Mouse (Mus musculus) C2C12 (cell line): ENCODE results near the gene Phlda3. TPM values are rescaled to one million over a fixed set of nuclear protein-coding genes. Genes with fewer than 3 reads are reported as not detected.

Experiments
- H3K27me3 ChIP-seq: one replicate; pipeline ENCODE4 v1.6.1; 2011; ENCODE audit not compliant: control insufficient read depth, insufficient read depth, insufficient read length
- H3K36me3 ChIP-seq: one replicate; pipeline ENCODE4 v1.6.1; 2011; ENCODE audit not compliant: control insufficient read depth, insufficient read depth
- H3K4me3 ChIP-seq: one replicate; pipeline ENCODE4 v1.5.1; 2011; ENCODE audit warnings: mild to moderate bottlenecking, control low read depth; ENCODE audit not compliant: poor library complexity, insufficient read depth, severe bottlenecking
- H3K79me2 ChIP-seq: one replicate; pipeline ENCODE4 v1.6.1; 2011; ENCODE audit not compliant: control insufficient read depth, insufficient read depth
- H3K79me3 ChIP-seq: one replicate; pipeline ENCODE4 v1.6.1; 2011; ENCODE audit warnings: low read depth, control low read depth
- H3ac ChIP-seq: one replicate; pipeline ENCODE3; 2011; ENCODE audit warnings: low read depth; ENCODE audit not compliant: control insufficient read depth, insufficient read length
- CEBPB ChIP-seq: IDR thresholded peaks from one replicate; pipeline ENCODE4 v1.6.1; 2011; ENCODE audit warnings: low read depth, mild to moderate bottlenecking, control low read depth, moderate library complexity
- CTCF ChIP-seq: IDR thresholded peaks from one replicate; pipeline ENCODE4 v1.5.1; 2011; ENCODE audit not compliant: control insufficient read depth, insufficient read depth, insufficient read length
- FOSL1 ChIP-seq: IDR thresholded peaks from one replicate; pipeline ENCODE4 v1.8.0; 2011; ENCODE audit warnings: mild to moderate bottlenecking, low read length; ENCODE audit not compliant: poor library complexity, insufficient read depth, severe bottlenecking
- MAX ChIP-seq: IDR thresholded peaks from one replicate; pipeline ENCODE4 v1.6.1; 2011; ENCODE audit warnings: mild to moderate bottlenecking, control low read depth
- MYOD1 ChIP-seq: IDR thresholded peaks from one replicate; pipeline ENCODE4 v1.6.1; 2011; ENCODE audit warnings: low read depth; ENCODE audit not compliant: control insufficient read depth, insufficient read length
- MYOG ChIP-seq: IDR thresholded peaks from one replicate; pipeline ENCODE4 v1.6.1; 2011; ENCODE audit not compliant: control insufficient read depth, insufficient read length; ENCODE audit errors: extremely low read depth
- USF1 ChIP-seq: IDR thresholded peaks from one replicate; pipeline ENCODE4 v1.6.1; 2011; ENCODE audit warnings: low read depth, mild to moderate bottlenecking, control low read depth, moderate library complexity
- polyA plus RNA-seq: library from polyadenylated mRNA; unstranded; fragments of >200 nt; fragmentation: generic; extraction: Trizol; gene quantifications from one replicate; pipeline ENCODE4 v1.2.1, GENCODE M21; 2012; ENCODE audit warnings: missing spikeins

Phlda3 gene
- polyA plus RNA-seq, 1 experiment = 318 TPM

- Histone ChIP-seq H3K79me3 (no peaks in the 10 kb centered on the region), H3K79me2 (peaks cover under 1% of the 10 kb centered on the region), H3ac (no peak overlapping the region), H3K27me3 (no peaks in the 10 kb centered on the region), H3K4me3 (no peak overlapping the region), H3K36me3 (no peaks in the 10 kb centered on the region)
- TF ChIP-seq CEBPB = no peak
- no peak for TF ChIP-seq MYOG
- TF ChIP-seq MAX = no peak
Observed at GRCm38 (mm10) chr1:135760216-135760615, 5.7 kb upstream of the Phlda3 start.

- H3K4me3 ChIP-seq = no peak overlapping the region
- no peak overlapping the region for H3ac ChIP-seq
- peaks cover under 1% of the 10 kb centered on the region for H3K36me3 ChIP-seq
- H3K79me2 ChIP-seq = peaks cover 14% of the 10 kb centered on the region
- TF ChIP-seq USF1 (no peak), FOSL1 (no peak), MYOG (no peak), CTCF (no peak), MYOD1 (no peak)
- no peaks in the 10 kb centered on the region for H3K27me3 ChIP-seq
- peaks cover 7% of the 10 kb centered on the region for H3K79me3 ChIP-seq
Observed at GRCm38 (mm10) chr1:135761728-135762127, 4.2 kb upstream of the Phlda3 start.

- H3ac ChIP-seq = no peak overlapping the region
Observed at GRCm38 (mm10) chr1:135763503-135764205, 2.3 kb upstream of the Phlda3 start.

GRCm38 (mm10) chr1:135764206-135764528, 1.8 kb upstream of the Phlda3 start:
- Histone ChIP-seq H3K79me2 (peaks cover 39% of the 10 kb centered on the region), H3K27me3 (no peaks in the 10 kb centered on the region), H3K4me3 (no peak overlapping the region), H3K36me3 (peaks cover 21% of the 10 kb centered on the region), H3ac (no peak overlapping the region), H3K79me3 (peaks cover 30% of the 10 kb centered on the region)
- TF ChIP-seq MYOD1 = no peak
- TF ChIP-seq CEBPB = no peak
- TF ChIP-seq CTCF = no peak
- no peak for TF ChIP-seq MYOG
- TF ChIP-seq USF1 = no peak
- TF ChIP-seq FOSL1 = no peak
- no peak for TF ChIP-seq MAX

More at GRCm38 (mm10) chr1:135763503-135764205, 2.3 kb upstream of the Phlda3 start:
- H3K36me3 ChIP-seq = peaks cover 16% of the 10 kb centered on the region
- no peaks in the 10 kb centered on the region for H3K27me3 ChIP-seq
- peak; percentile 84 for TF ChIP-seq USF1
- no peak for TF ChIP-seq CTCF
- no peak for TF ChIP-seq CEBPB
- TF ChIP-seq MYOD1 = peak; percentile 18
- no peak for TF ChIP-seq FOSL1
- TF ChIP-seq MAX = no peak
- no peak for TF ChIP-seq MYOG
- no peak overlapping the region for H3K4me3 ChIP-seq
- H3K79me3 ChIP-seq = peaks cover 25% of the 10 kb centered on the region
- peaks cover 34% of the 10 kb centered on the region for H3K79me2 ChIP-seq

GRCm38 (mm10) chr1:135766592-135767306, 830 bp downstream of the Phlda3 start:
- H3K79me3 ChIP-seq = peaks cover 44% of the 10 kb centered on the region
- H3K4me3 ChIP-seq = peak overlapping the region; percentile 95
- peak overlapping the region; percentile 97 for H3ac ChIP-seq
- TF ChIP-seq USF1 (no peak), MYOG (no peak), CEBPB (no peak), MAX (no peak), CTCF (no peak), FOSL1 (no peak), MYOD1 (no peak)
- no peaks in the 10 kb centered on the region for H3K27me3 ChIP-seq
- peaks cover 55% of the 10 kb centered on the region for H3K79me2 ChIP-seq
- H3K36me3 ChIP-seq = peaks cover 40% of the 10 kb centered on the region

GRCm38 (mm10) chr1:135767324-135767890, 1.5 kb downstream of the Phlda3 start:
- Histone ChIP-seq H3K79me2 (peaks cover 61% of the 10 kb centered on the region), H3K79me3 (peaks cover 46% of the 10 kb centered on the region), H3K27me3 (no peaks in the 10 kb centered on the region), H3K36me3 (peaks cover 40% of the 10 kb centered on the region), H3K4me3 (peak overlapping the region; percentile 95), H3ac (peak overlapping the region; percentile 97)
- no peak for TF ChIP-seq USF1
- TF ChIP-seq FOSL1 = no peak
- peak; percentile 13 for TF ChIP-seq MAX
- TF ChIP-seq MYOD1 = no peak
- TF ChIP-seq CEBPB = no peak
- TF ChIP-seq MYOG = no peak
- no peak for TF ChIP-seq CTCF
